Comparison of ENCODE assay signal across 16 mouse cellular contexts in genomic region chr3:145641878-145642277, GRCm38 (mm10). TPM values are rescaled to one million over a fixed set of nuclear protein-coding genes. Genes with fewer than 3 reads are reported as not detected.
"Had no signal": no experiment of that assay in that cellular context is flagged by ENCODE, and none has a peak within 500 bp of the region (broad histone marks: within the 10 kb centered on the region; RNA-seq: fewer than 3 reads in every experiment).

No protein-coding gene starts in this region.

- H3K36me3 ChIP-seq: liver, embryonic 13.5 days; midbrain, embryonic 15.5 days; neural tube, embryonic 13.5 days had no signal

- H3K9ac ChIP-seq: liver, embryonic 13.5 days; midbrain, embryonic 15.5 days; neural tube, embryonic 13.5 days had no signal

- DNase-seq: kidney, adult 9 months; kidney, postnatal 10 days; kidney, postnatal 36 days; layer of hippocampus, postnatal 36 days; liver, embryonic 13.5 days; lung, postnatal 10 days; lung, postnatal 36 days; thymus, adult 18-20 months; thymus, postnatal 36 days had no signal

- H3K4me1 ChIP-seq: liver, embryonic 13.5 days had no signal

- H3K27me3 ChIP-seq: liver, embryonic 13.5 days; midbrain, embryonic 15.5 days; neural tube, embryonic 13.5 days had no signal

- H3K27ac ChIP-seq: left cerebral cortex, adult 2 months; liver, embryonic 13.5 days; midbrain, embryonic 15.5 days; neural tube, embryonic 13.5 days had no signal

- ATAC-seq: intestine, postnatal 0 days; midbrain, embryonic 15.5 days had no signal

- H3K4me2 ChIP-seq: liver, embryonic 13.5 days; midbrain, embryonic 11.5 days; midbrain, embryonic 15.5 days; neural tube, embryonic 13.5 days had no signal

- H3K4me3 ChIP-seq: left cerebral cortex, adult 2 months; liver, embryonic 13.5 days; midbrain, embryonic 15.5 days; neural tube, embryonic 13.5 days had no signal

- H3K9me3 ChIP-seq: liver, embryonic 13.5 days; midbrain, embryonic 15.5 days; neural tube, embryonic 13.5 days had no signal

RNA-seq across cellular contexts. Expression of gene Ccn1, which starts 7.9 kb away (rescaled TPM):
- total RNA-seq: megakaryocyte progenitor cell, adult 5-6 weeks; neutrophil, adult 5-6 weeks had no signal
